Mouse (Mus musculus) midbrain, postnatal 0 days (tissue): ENCODE results near the gene Meis1. TPM values are rescaled to one million over a fixed set of nuclear protein-coding genes. Genes with fewer than 3 reads are reported as not detected.

Source experiments
- ATAC-seq: fragments of 200-750 bp; cut with Nextera tagmentation; 2 replicates; pipeline ENCODE4 v1.8.0; 2017; ENCODE audit warnings: moderate number of reproducible peaks, mild to moderate bottlenecking, moderate TSS enrichment, moderate library complexity; ENCODE audit not compliant: low FRiP score
- DNase-seq: peaks from one replicate; pipeline ENCODE4 v3.0.0-alpha.2; 2015; ENCODE audit warnings: low spot score
- H3K27ac ChIP-seq: fragments of 300-500 bp; sonication (generic); 2 replicates; pipeline ENCODE4 v1.5.1; 2014; ENCODE audit warnings: low read depth, mild to moderate bottlenecking, low read length, mixed read lengths
- H3K27me3 ChIP-seq: fragments of 300-500 bp; sonication (generic); 2 replicates; pipeline ENCODE4 v1.6.1; 2014; ENCODE audit warnings: low read length, control low read depth, mixed read lengths; ENCODE audit not compliant: insufficient read depth
- H3K36me3 ChIP-seq: fragments of 300-500 bp; sonication (generic); 2 replicates; pipeline ENCODE4 v1.6.1; 2014; ENCODE audit warnings: low read length, control low read depth, mixed read lengths; ENCODE audit not compliant: insufficient read depth
- H3K4me1 ChIP-seq: fragments of 300-500 bp; sonication (generic); 2 replicates; pipeline ENCODE4 v1.6.1; 2014; ENCODE audit warnings: mild to moderate bottlenecking, control low read depth, antibody characterized with exemption, low read length, mixed read lengths; ENCODE audit not compliant: insufficient read depth
- H3K4me2 ChIP-seq: fragments of 300-500 bp; sonication (generic); 2 replicates; pipeline ENCODE4 v1.6.1; 2014; ENCODE audit warnings: low read depth, mild to moderate bottlenecking, low read length, mixed read lengths; ENCODE audit not compliant: poor library complexity, severe bottlenecking
- H3K4me3 ChIP-seq: fragments of 300-500 bp; sonication (generic); 2 replicates; pipeline ENCODE4 v1.5.1; 2014; ENCODE audit warnings: low read depth, mild to moderate bottlenecking, low read length, moderate library complexity
- H3K9ac ChIP-seq: fragments of 300-500 bp; sonication (generic); replicated peaks from 2 replicates; pipeline ENCODE4 v1.6.1; 2014; ENCODE audit warnings: mild to moderate bottlenecking, low read length, moderate library complexity, mixed read lengths; ENCODE audit not compliant: poor library complexity, severe bottlenecking
- H3K9me3 ChIP-seq: fragments of 300-500 bp; sonication (generic); 2 replicates; pipeline ENCODE4 v1.6.1; 2016; ENCODE audit warnings: low read length, control low read depth
- CTCF ChIP-seq: IDR thresholded peaks from 2 replicates; pipeline ENCODE4 v1.5.1; 2016; ENCODE audit warnings: antibody characterized with exemption, mild to moderate bottlenecking
- WGBS: fragments of 180-500 bp; shearing (Covaris S2); extraction: QIAGEN DNeasy Blood & Tissue Kit; methylation state at CpG from one replicate; pipeline ENCODE4 v1.1.7; 2014; 5-methylcytosine and 5-hydroxymethylcytosine counted together
- polyA plus RNA-seq: library from polyadenylated mRNA; unstranded; fragments of >200 nt; fragmentation: Nextera tagmentation; extraction: Ambion mirVana; gene quantifications from 2 replicates; pipeline ENCODE4 v1.2.1, GENCODE M21; 2015
- total RNA-seq: library from RNA; depleted of rRNA; stranded (reverse); fragments of >200 nt; gene quantifications from 2 replicates; pipeline ENCODE4 v1.2.3, GENCODE M21; 2014

Meis1 gene
- total and polyA plus RNA-seq, 2 experiments from 2014 or later: 16.1 to 40.1 TPM

DNA sequence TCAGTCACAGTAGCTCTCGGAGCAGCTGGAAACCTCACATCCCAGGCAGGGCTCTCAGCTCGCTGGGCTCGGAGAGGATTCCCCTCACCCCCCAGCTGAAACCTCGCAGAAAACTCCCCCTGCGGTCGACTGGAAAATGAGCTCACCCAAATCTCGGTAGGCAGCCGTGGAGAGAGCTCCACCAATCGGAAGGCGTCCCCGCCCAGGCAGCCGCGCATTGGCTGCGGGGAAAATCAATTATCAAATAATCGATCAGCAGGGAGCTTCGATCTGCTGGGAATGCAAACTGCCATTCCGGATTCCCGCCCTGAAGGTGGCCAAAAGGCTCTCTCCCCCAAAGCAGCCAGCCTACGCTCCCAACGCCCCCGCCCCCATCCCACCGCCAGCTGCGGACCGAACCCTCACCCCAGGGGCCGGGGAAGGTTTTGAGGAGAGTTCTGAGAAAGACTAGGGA is 1.6 kb upstream of the Meis1 start:
- TF ChIP-seq CTCF: peak; percentile 55
- Histone ChIP-seq H3K4me2 (peak overlapping the region; percentile 98), H3K36me3 (no peaks in the 10 kb centered on the region), H3K27ac (peak overlapping the region; percentile 89), H3K9ac (peak overlapping the region; percentile 79), H3K4me1 (no peaks in the 10 kb centered on the region), H3K27me3 (peaks cover 3% of the 10 kb centered on the region; the same call in 1 of the 2 replicates), H3K9me3 (no peaks in the 10 kb centered on the region), H3K4me3 (peak overlapping the region; percentile 68)
- under 1% methylated on average over 25 of the region's 25 CpGs for WGBS
- DNase-seq (peak; percentile 98), ATAC-seq (peak; percentile 87)

DNA sequence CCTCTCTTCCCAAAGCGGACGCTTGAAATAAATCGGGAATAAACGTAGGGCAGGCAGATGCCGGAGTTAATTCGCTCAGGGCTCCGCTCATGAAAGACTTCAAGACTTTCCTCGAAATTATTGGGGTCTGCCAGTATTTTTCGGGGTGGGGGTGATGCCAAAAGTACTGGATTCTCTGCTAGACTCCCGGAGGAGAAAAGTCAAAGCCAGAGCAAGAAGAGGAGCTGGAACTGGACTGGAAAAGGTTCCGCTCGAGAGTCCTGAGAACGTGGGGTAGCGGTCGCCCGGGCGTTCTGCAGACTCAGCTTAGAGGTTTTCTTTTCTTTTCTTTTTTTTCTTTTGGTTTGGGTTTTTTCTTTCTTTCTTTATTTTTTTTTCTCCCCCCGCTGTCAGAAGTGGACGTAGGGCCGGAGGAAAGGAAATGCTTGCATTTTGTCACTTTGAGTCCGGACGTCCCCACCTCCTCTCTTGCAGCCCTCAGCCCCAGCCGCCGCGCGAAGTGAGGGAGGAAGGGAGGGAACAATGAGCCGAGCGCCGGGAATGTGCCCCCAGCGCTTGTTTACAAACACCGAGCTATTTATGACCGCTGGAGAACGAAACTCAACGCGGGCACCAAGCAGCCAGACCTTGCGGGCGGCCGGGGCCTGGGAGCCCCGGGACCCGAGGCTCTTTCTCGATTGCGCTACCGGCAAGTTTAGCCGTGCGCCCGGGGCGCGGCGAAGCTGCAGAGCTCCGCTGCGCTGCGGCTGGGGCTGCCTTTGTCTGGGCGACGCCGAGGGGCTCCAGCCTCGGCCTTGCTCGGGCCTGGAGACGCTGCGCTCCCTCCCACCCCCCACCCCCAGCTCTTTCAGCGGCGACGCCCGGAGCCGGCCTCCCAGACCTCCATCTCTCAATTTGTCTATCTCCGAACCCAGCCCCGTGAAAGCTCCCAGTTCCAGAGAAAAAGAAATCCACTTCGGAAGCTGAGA is 703 bp upstream of the Meis1 start:
- no peak for TF ChIP-seq CTCF
- Histone ChIP-seq H3K9ac (peak overlapping the region; percentile 79), H3K27ac (peak overlapping the region; percentile 89), H3K4me3 (peak overlapping the region; percentile 68), H3K4me1 (no peaks in the 10 kb centered on the region), H3K36me3 (no peaks in the 10 kb centered on the region), H3K9me3 (no peaks in the 10 kb centered on the region), H3K27me3 (peaks cover 3% of the 10 kb centered on the region; the same call in 1 of the 2 replicates), H3K4me2 (peak overlapping the region; percentile 98)
- under 1% methylated on average over 65 of the region's 67 CpGs for WGBS
- DNase-seq (peak; percentile 51), ATAC-seq (peak; percentile 26; the same call in 1 of the 2 replicates)

- peaks cover 3% of the 10 kb centered on the region; the same call in 1 of the 2 replicates for H3K27me3 ChIP-seq
- H3K4me2 ChIP-seq: peak overlapping the region; percentile 98
- DNase-seq (no peak), ATAC-seq (no peak)
- no peaks in the 10 kb centered on the region for H3K4me1 ChIP-seq
- H3K9me3 ChIP-seq: no peaks in the 10 kb centered on the region
- peak overlapping the region; percentile 89 for H3K27ac ChIP-seq
- H3K36me3 ChIP-seq: no peaks in the 10 kb centered on the region
- peak overlapping the region; percentile 68 for H3K4me3 ChIP-seq
- peak overlapping the region; percentile 79 for H3K9ac ChIP-seq
- WGBS: 7% methylated on average over 14 of the region's 14 CpGs
- no peak for TF ChIP-seq CTCF
Observed at GRCm38 (mm10) chr11:19017719-19018413, 919 bp downstream of the Meis1 start.

GRCm38 (mm10) chr11:19017262-19017661 is 1.5 kb downstream of the Meis1 start:
- Histone ChIP-seq H3K4me2 (peak overlapping the region; percentile 98), H3K4me1 (no peaks in the 10 kb centered on the region), H3K4me3 (peak overlapping the region; percentile 68), H3K27ac (no peak overlapping the region), H3K9me3 (no peaks in the 10 kb centered on the region), H3K27me3 (peaks cover 3% of the 10 kb centered on the region; the same call in 1 of the 2 replicates), H3K36me3 (no peaks in the 10 kb centered on the region), H3K9ac (no peak overlapping the region; the same call in 1 of the 2 replicates)
- TF ChIP-seq CTCF: no peak
- ATAC-seq: no peak
- DNase-seq: no peak
- 5% methylated on average over 1 of the region's 1 CpGs for WGBS

DNA sequence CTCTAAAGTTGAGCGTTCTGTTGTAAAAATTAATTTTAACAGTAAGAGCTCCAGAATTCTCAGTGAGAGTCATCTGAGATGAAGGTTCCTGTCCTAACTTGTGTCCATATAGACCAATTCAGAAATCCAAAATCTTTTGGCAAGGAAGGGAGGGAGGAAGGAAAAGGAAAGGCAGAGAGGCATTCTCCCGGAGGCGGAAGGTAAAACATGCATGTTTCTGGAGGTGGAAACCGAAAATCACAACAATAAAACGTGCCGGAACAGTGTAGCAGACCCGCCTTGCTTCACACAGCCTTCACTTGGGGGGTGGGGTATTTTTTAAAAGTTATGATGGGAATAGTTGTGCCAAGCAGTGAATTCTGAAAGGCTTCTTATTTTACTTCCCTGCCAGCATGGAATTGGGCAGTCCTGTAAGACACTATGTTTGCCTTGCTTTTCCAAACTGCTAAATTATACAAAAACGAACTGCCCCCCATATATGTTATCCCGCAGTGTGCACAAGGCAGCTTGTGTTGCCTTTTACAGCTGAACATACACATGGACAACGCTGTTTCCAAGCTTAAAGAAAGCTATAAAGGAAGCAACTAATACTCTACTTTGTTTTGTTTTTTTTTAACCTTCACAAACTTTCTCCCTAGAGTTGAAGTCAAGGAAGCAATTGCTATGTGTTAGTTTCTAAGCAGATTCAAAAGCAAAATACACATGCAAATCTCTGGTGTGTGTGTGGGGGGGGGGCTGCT is 2.1 kb downstream of the Meis1 start:
- Histone ChIP-seq H3K27me3 (peaks cover 3% of the 10 kb centered on the region; the same call in 1 of the 2 replicates), H3K4me2 (peak overlapping the region; percentile 98), H3K4me1 (no peaks in the 10 kb centered on the region), H3K9ac (peak overlapping the region; percentile 57), H3K27ac (peak overlapping the region; percentile 63), H3K36me3 (no peaks in the 10 kb centered on the region), H3K4me3 (peak overlapping the region; percentile 68), H3K9me3 (no peaks in the 10 kb centered on the region)
- TF ChIP-seq CTCF: no peak
- WGBS: 11% methylated on average over 10 of the region's 10 CpGs
- ATAC-seq (no peak), DNase-seq (no peak)
